Mouse (Mus musculus): ENCODE measurements around the gene Nckipsd. TPM values are rescaled to one million over a fixed set of nuclear protein-coding genes. Genes with fewer than 3 reads are reported as not detected.
A peak's percentile ranks its signal among the peaks of the same experiment; 100 is the strongest.

The Nckipsd gene
- polyA plus RNA-seq, 1 experiment from 2014 or later = 13.6 TPM

- DNase-seq (ENCODE audit: low spot score) (peak; percentile 52), ATAC-seq (peak; percentile 13)
- Histone ChIP-seq H3K27ac (ENCODE audit: low read depth, low read length) (peak overlapping the region; percentile 94), H3K4me1 (ENCODE audit: control insufficient read depth, insufficient read depth, low read length) (peaks cover 28% of the 10 kb centered on the region), H3K36me3 (ENCODE audit: control insufficient read depth, insufficient read depth, low read length) (peaks cover 16% of the 10 kb centered on the region; the same call in 1 of the 2 replicates), H3K4me3 (ENCODE audit: low read depth, low read length) (peak overlapping the region; percentile 89), H3K27me3 (replicated peaks; ENCODE audit: control insufficient read depth, insufficient read depth, low read length) (no peaks in the 10 kb centered on the region), H3K4me2 (ENCODE audit: low read length) (peak overlapping the region; percentile 71), H3K9me3 (replicated peaks; ENCODE audit: control insufficient read depth, low read length) (no peaks in the 10 kb centered on the region), H3K9ac (ENCODE audit: low read length) (peak overlapping the region; percentile 99)
- 10% methylated on average over 9 of the region's 9 CpGs for WGBS
These were observed 25.2 kb upstream of the Nckipsd start for GRCm38 (mm10) chr9:108782836-108783547.

GRCm38 (mm10) chr9:108783548-108784463 lies 24.4 kb upstream of the Nckipsd start, which contains the start of gene Ip6k2:
Gene Ip6k2 (plus strand): TSS chr9:108783796.
- no peaks in the 10 kb centered on the region for H3K9me3 ChIP-seq (replicated peaks; ENCODE audit: control insufficient read depth, low read length)
- DNase-seq (ENCODE audit: low spot score) = peak; percentile 98
- H3K36me3 ChIP-seq (ENCODE audit: control insufficient read depth, insufficient read depth, low read length) = peaks cover 16% of the 10 kb centered on the region; the same call in 1 of the 2 replicates
- peak within 1 kb of the TSS; percentile 94 for H3K27ac ChIP-seq (ENCODE audit: low read depth, low read length)
- H3K27me3 ChIP-seq (replicated peaks; ENCODE audit: control insufficient read depth, insufficient read depth, low read length) = no peaks in the 10 kb centered on the region
- peak within 1 kb of the TSS; percentile 79 for H3K4me2 ChIP-seq (ENCODE audit: low read length)
- H3K4me3 ChIP-seq (ENCODE audit: low read depth, low read length) = peak within 1 kb of the TSS; percentile 89
- peak within 1 kb of the TSS; percentile 99 for H3K9ac ChIP-seq (ENCODE audit: low read length)
- H3K4me1 ChIP-seq (ENCODE audit: control insufficient read depth, insufficient read depth, low read length) = peaks cover 35% of the 10 kb centered on the region
- under 1% methylated on average over 56 of the region's 56 CpGs for WGBS
- ATAC-seq = peak; percentile 98

GRCm38 (mm10) chr9:108785416-108785815 lies 22.8 kb upstream of the Nckipsd start:
- no peak overlapping the region for H3K27ac ChIP-seq (ENCODE audit: low read depth, low read length)
- H3K9ac ChIP-seq (ENCODE audit: low read length) = peak overlapping the region; percentile 99
- H3K9me3 ChIP-seq (replicated peaks; ENCODE audit: control insufficient read depth, low read length) = no peaks in the 10 kb centered on the region
- H3K36me3 ChIP-seq (ENCODE audit: control insufficient read depth, insufficient read depth, low read length) = peaks cover 16% of the 10 kb centered on the region; the same call in 1 of the 2 replicates
- no peak for ATAC-seq
- peaks cover 45% of the 10 kb centered on the region for H3K4me1 ChIP-seq (ENCODE audit: control insufficient read depth, insufficient read depth, low read length)
- peak overlapping the region; percentile 89 for H3K4me3 ChIP-seq (ENCODE audit: low read depth, low read length)
- H3K27me3 ChIP-seq (replicated peaks; ENCODE audit: control insufficient read depth, insufficient read depth, low read length) = no peaks in the 10 kb centered on the region
- peak overlapping the region; percentile 79 for H3K4me2 ChIP-seq (ENCODE audit: low read length)
- DNase-seq (ENCODE audit: low spot score) = peak; percentile 64

GRCm38 (mm10) chr9:108786494-108786893 lies 21.7 kb upstream of the Nckipsd start:
- Histone ChIP-seq H3K9ac (ENCODE audit: low read length) (no peak overlapping the region; the same call in 1 of the 2 replicates), H3K27me3 (replicated peaks; ENCODE audit: control insufficient read depth, insufficient read depth, low read length) (no peaks in the 10 kb centered on the region), H3K27ac (ENCODE audit: low read depth, low read length) (no peak overlapping the region), H3K9me3 (replicated peaks; ENCODE audit: control insufficient read depth, low read length) (no peaks in the 10 kb centered on the region), H3K4me1 (ENCODE audit: control insufficient read depth, insufficient read depth, low read length) (peaks cover 45% of the 10 kb centered on the region), H3K4me3 (ENCODE audit: low read depth, low read length) (peak overlapping the region; percentile 89), H3K4me2 (ENCODE audit: low read length) (peak overlapping the region; percentile 79), H3K36me3 (ENCODE audit: control insufficient read depth, insufficient read depth, low read length) (peaks cover 16% of the 10 kb centered on the region; the same call in 1 of the 2 replicates)
- WGBS = 94% methylated on average over 1 of the region's 1 CpGs
- ATAC-seq (no peak), DNase-seq (ENCODE audit: low spot score) (no peak)

GRCm38 (mm10) chr9:108787080-108787479 lies 21.1 kb upstream of the Nckipsd start:
- H3K4me2 ChIP-seq (ENCODE audit: low read length) = peak overlapping the region; percentile 36
- WGBS = 91% methylated on average over 2 of the region's 2 CpGs
- H3K9ac ChIP-seq (ENCODE audit: low read length) = no peak overlapping the region
- no peaks in the 10 kb centered on the region for H3K9me3 ChIP-seq (replicated peaks; ENCODE audit: control insufficient read depth, low read length)
- peaks cover 16% of the 10 kb centered on the region; the same call in 1 of the 2 replicates for H3K36me3 ChIP-seq (ENCODE audit: control insufficient read depth, insufficient read depth, low read length)
- H3K4me1 ChIP-seq (ENCODE audit: control insufficient read depth, insufficient read depth, low read length) = peaks cover 47% of the 10 kb centered on the region
- no peak for ATAC-seq
- H3K4me3 ChIP-seq (ENCODE audit: low read depth, low read length) = no peak overlapping the region
- H3K27me3 ChIP-seq (replicated peaks; ENCODE audit: control insufficient read depth, insufficient read depth, low read length) = no peaks in the 10 kb centered on the region
- H3K27ac ChIP-seq (ENCODE audit: low read depth, low read length) = no peak overlapping the region
- no peak for DNase-seq (ENCODE audit: low spot score)

- H3K4me3 ChIP-seq (ENCODE audit: low read depth, low read length) = no peak overlapping the region
- H3K27ac ChIP-seq (ENCODE audit: low read depth, low read length) = no peak overlapping the region
- peaks cover 49% of the 10 kb centered on the region for H3K4me1 ChIP-seq (ENCODE audit: control insufficient read depth, insufficient read depth, low read length)
- H3K9me3 ChIP-seq (replicated peaks; ENCODE audit: control insufficient read depth, low read length) = no peaks in the 10 kb centered on the region
- peaks cover 16% of the 10 kb centered on the region; the same call in 1 of the 2 replicates for H3K36me3 ChIP-seq (ENCODE audit: control insufficient read depth, insufficient read depth, low read length)
- no peak overlapping the region for H3K9ac ChIP-seq (ENCODE audit: low read length)
- H3K27me3 ChIP-seq (replicated peaks; ENCODE audit: control insufficient read depth, insufficient read depth, low read length) = no peaks in the 10 kb centered on the region
- no peak for ATAC-seq
- 83% methylated on average over 3 of the region's 3 CpGs for WGBS
- H3K4me2 ChIP-seq (ENCODE audit: low read length) = 0 out of 2 replicates have a peak overlapping the region, but pooled peaks have one; percentile 5
- no peak for DNase-seq (ENCODE audit: low spot score)
These were observed 19.5 kb upstream of the Nckipsd start for GRCm38 (mm10) chr9:108788713-108789112.

GRCm38 (mm10) chr9:108792307-108792706 lies 15.9 kb upstream of the Nckipsd start:
- Histone ChIP-seq H3K4me3 (ENCODE audit: low read depth, low read length) (no peak overlapping the region), H3K4me1 (ENCODE audit: control insufficient read depth, insufficient read depth, low read length) (peaks cover 57% of the 10 kb centered on the region), H3K9ac (ENCODE audit: low read length) (no peak overlapping the region), H3K27me3 (replicated peaks; ENCODE audit: control insufficient read depth, insufficient read depth, low read length) (no peaks in the 10 kb centered on the region), H3K4me2 (ENCODE audit: low read length) (no peak overlapping the region), H3K36me3 (ENCODE audit: control insufficient read depth, insufficient read depth, low read length) (peaks cover 28% of the 10 kb centered on the region), H3K9me3 (replicated peaks; ENCODE audit: control insufficient read depth, low read length) (no peaks in the 10 kb centered on the region), H3K27ac (ENCODE audit: low read depth, low read length) (no peak overlapping the region)
- ATAC-seq (no peak), DNase-seq (ENCODE audit: low spot score) (no peak)
- 88% methylated on average over 1 of the region's 1 CpGs for WGBS

GRCm38 (mm10) chr9:108792730-108793129 lies 15.4 kb upstream of the Nckipsd start:
- ATAC-seq (no peak), DNase-seq (ENCODE audit: low spot score) (no peak)
- peaks cover 53% of the 10 kb centered on the region for H3K4me1 ChIP-seq (ENCODE audit: control insufficient read depth, insufficient read depth, low read length)
- H3K9me3 ChIP-seq (replicated peaks; ENCODE audit: control insufficient read depth, low read length) = no peaks in the 10 kb centered on the region
- H3K9ac ChIP-seq (ENCODE audit: low read length) = no peak overlapping the region
- H3K4me3 ChIP-seq (ENCODE audit: low read depth, low read length) = no peak overlapping the region
- 40% methylated on average over 3 of the region's 3 CpGs for WGBS
- H3K4me2 ChIP-seq (ENCODE audit: low read length) = no peak overlapping the region
- H3K36me3 ChIP-seq (ENCODE audit: control insufficient read depth, insufficient read depth, low read length) = peaks cover 28% of the 10 kb centered on the region
- H3K27ac ChIP-seq (ENCODE audit: low read depth, low read length) = no peak overlapping the region
- no peaks in the 10 kb centered on the region for H3K27me3 ChIP-seq (replicated peaks; ENCODE audit: control insufficient read depth, insufficient read depth, low read length)
